Mouse (Mus musculus) limb, embryonic 15.5 days (tissue): Measurements from ENCODE around the gene Trim62. TPM values are rescaled to one million over a fixed set of nuclear protein-coding genes. Genes with fewer than 3 reads are reported as not detected.

Experiments
- ATAC-seq: fragments of 200-750 bp; cut with Nextera tagmentation; 2 replicates; pipeline ENCODE4 v1.8.0; 2017; ENCODE audit warnings: low read depth, moderate TSS enrichment; ENCODE audit not compliant: insufficient number of reproducible peaks, low FRiP score, low TSS enrichment
- H3K27ac ChIP-seq: fragments of 300-500 bp; sonication (generic); 2 replicates; pipeline ENCODE4 v1.5.1; 2015; ENCODE audit warnings: moderate library complexity, mild to moderate bottlenecking, inconsistent platforms
- H3K27me3 ChIP-seq: fragments of 300-500 bp; sonication (generic); 2 replicates; pipeline ENCODE4 v1.6.1; 2015; ENCODE audit warnings: inconsistent platforms
- H3K36me3 ChIP-seq: fragments of 300-500 bp; sonication (generic); 2 replicates; pipeline ENCODE4 v1.6.1; 2015; ENCODE audit warnings: inconsistent platforms
- H3K4me1 ChIP-seq: fragments of 300-500 bp; sonication (generic); 2 replicates; pipeline ENCODE4 v1.6.1; 2015; ENCODE audit warnings: inconsistent platforms
- H3K4me2 ChIP-seq: fragments of 300-500 bp; sonication (generic); 2 replicates; pipeline ENCODE4 v1.6.1; 2015; ENCODE audit warnings: mild to moderate bottlenecking, inconsistent platforms
- H3K4me3 ChIP-seq: fragments of 300-500 bp; sonication (generic); 2 replicates; pipeline ENCODE4 v1.5.1; 2015; ENCODE audit warnings: mild to moderate bottlenecking, inconsistent platforms
- H3K9ac ChIP-seq: fragments of 300-500 bp; sonication (generic); 2 replicates; pipeline ENCODE4 v1.6.1; 2015; ENCODE audit warnings: inconsistent platforms
- H3K9me3 ChIP-seq: fragments of 300-500 bp; sonication (generic); 2 replicates; pipeline ENCODE4 v1.6.1; 2016; ENCODE audit warnings: inconsistent platforms
- WGBS: fragments of 180-500 bp; shearing (Covaris S2); methylation state at CpG from one replicate; pipeline ENCODE4 v1.1.7; 2015; 5-methylcytosine and 5-hydroxymethylcytosine counted together
- polyA plus RNA-seq: library from polyadenylated mRNA; unstranded; fragments of >200 nt; fragmentation: Nextera tagmentation; extraction: Ambion mirVana; gene quantifications from 2 replicates; pipeline ENCODE4 v1.2.1, GENCODE M21; 2015

Gene Trim62
- 5.5 and 5.7 TPM in 2 replicates for polyA plus RNA-seq

GRCm38 (mm10) chr4:128883379-128883781 lies at the start of gene Trim62:
Trim62 (plus strand) TSS chr4:128883580.
- H3K27me3 ChIP-seq, result no peaks in the 10 kb centered on the region
- peaks cover 6% of the 10 kb centered on the region; the same call in 1 of the 2 replicates for H3K36me3 ChIP-seq
- peak within 1 kb of the TSS; percentile 86 for H3K4me3 ChIP-seq
- H3K9me3 ChIP-seq, result no peaks in the 10 kb centered on the region
- H3K9ac ChIP-seq, result peak within 1 kb of the TSS; percentile 62
- H3K4me2 ChIP-seq, result peak within 1 kb of the TSS; percentile 97
- peak within 1 kb of the TSS; percentile 55 for H3K27ac ChIP-seq
- peaks cover 40% of the 10 kb centered on the region for H3K4me1 ChIP-seq
- WGBS, result under 1% methylated on average over 33 of the region's 37 CpGs
- peak; percentile 53; the same call in 1 of the 2 replicates for ATAC-seq

GRCm38 (mm10) chr4:128838202-128838601 lies 45.2 kb upstream of the Trim62 start:
- Histone ChIP-seq H3K4me3 (no peak overlapping the region), H3K9ac (no peak overlapping the region), H3K27ac (no peak overlapping the region), H3K27me3 (no peaks in the 10 kb centered on the region), H3K4me1 (peaks cover 32% of the 10 kb centered on the region), H3K36me3 (no peaks in the 10 kb centered on the region), H3K4me2 (no peak overlapping the region), H3K9me3 (no peaks in the 10 kb centered on the region)
- 39% methylated on average over 5 of the region's 5 CpGs for WGBS
- ATAC-seq, result no peak

DNA sequence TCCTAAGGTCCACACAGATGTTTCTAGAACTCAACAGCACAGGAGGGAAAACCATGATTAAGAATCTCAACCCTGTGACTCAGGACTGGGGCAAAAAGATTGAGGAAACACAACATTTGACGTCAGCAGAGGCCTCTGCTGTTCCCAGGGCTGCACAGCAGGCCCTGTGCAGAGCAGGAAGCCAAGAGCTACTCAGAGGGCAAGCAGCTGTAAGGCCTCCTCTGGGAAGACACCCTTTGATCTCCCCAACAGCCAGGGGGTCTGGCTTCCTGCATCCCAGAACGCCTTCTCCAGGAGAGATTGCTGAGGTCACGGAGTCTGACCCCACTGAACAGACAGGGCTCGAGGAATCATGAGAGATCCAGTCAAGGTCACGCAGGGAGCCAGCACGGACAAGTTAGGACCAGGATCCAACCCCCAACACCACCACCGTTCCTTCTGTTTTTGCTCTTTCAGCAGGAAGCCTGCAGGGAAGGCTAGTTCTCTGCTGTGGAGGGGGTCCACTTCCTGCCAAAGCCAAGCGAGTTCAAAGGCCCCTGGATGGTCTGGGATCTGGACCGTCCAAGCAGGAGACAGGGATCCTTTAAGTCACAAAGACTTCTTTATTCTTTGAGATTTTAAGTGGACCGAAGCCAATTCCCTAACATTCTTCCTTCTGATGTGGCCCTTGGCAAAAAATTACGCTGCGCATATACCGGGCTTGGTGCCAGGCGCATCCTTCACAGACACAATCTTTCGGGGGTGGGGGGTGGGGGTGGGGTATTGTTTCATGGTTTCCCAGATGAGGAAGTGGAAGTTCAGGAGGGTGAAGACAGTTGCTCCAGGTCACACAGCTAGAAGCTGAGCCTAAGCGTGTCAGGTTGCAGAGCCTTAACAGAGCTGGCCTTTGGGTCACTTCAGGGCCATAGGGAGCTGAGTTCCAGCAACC lies 43.3 kb upstream of the Trim62 start:
- ATAC-seq, result peak; percentile 53; the same call in 1 of the 2 replicates
- 23% methylated on average over 16 of the region's 16 CpGs for WGBS
- Histone ChIP-seq H3K4me2 (no peak overlapping the region), H3K27ac (peak overlapping the region; percentile 75), H3K36me3 (no peaks in the 10 kb centered on the region), H3K27me3 (no peaks in the 10 kb centered on the region), H3K4me1 (peaks cover 32% of the 10 kb centered on the region), H3K9ac (no peak overlapping the region), H3K9me3 (no peaks in the 10 kb centered on the region), H3K4me3 (no peak overlapping the region)

DNA sequence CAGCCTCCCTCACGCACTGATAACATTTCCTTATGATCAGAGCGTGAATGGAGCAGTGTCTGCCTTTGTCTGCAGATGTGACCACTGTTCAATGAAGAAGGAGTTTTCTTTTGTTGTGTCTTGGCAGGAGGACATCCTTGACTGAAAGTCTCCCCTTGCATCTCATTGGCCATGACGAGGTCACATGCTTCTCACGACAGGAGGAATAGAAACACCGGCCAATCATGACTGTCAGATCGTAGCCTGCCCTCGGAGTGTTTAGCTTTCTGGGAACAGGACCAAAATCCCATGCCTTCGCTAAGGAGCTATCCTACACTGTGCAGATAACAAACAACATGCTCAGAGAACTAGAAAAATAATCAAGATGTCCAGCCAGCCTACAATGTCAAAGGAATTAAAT lies 42.1 kb upstream of the Trim62 start:
- H3K4me1 ChIP-seq, result peaks cover 32% of the 10 kb centered on the region
- H3K4me2 ChIP-seq, result no peak overlapping the region
- H3K9ac ChIP-seq, result no peak overlapping the region
- H3K27ac ChIP-seq, result no peak overlapping the region
- 64% methylated on average over 8 of the region's 8 CpGs for WGBS
- H3K9me3 ChIP-seq, result no peaks in the 10 kb centered on the region
- no peaks in the 10 kb centered on the region for H3K36me3 ChIP-seq
- no peak overlapping the region for H3K4me3 ChIP-seq
- ATAC-seq, result no peak
- H3K27me3 ChIP-seq, result no peaks in the 10 kb centered on the region

DNA sequence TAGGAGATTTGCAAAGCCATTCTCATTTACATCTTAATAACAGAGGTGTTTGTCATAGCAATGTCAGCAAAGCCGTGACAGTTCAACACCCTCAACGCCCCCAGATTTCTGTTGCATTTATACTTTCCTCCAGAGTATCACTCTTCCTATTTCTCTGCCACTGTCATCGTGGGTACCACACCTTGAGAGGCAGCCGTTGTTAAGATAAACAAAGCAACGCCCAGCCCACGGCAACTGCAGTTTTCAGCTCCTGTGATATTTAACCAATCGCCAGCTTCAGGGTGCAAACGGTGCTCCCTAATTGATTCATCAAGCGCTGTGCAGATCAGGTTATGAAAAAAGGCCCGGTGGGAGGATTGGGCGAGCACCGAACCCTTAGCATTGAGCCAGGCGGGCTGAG lies 38.8 kb upstream of the Trim62 start:
- no peaks in the 10 kb centered on the region for H3K36me3 ChIP-seq
- H3K9me3 ChIP-seq, result no peaks in the 10 kb centered on the region
- no peak overlapping the region for H3K9ac ChIP-seq
- H3K4me2 ChIP-seq, result no peak overlapping the region
- 43% methylated on average over 13 of the region's 13 CpGs for WGBS
- no peak overlapping the region for H3K27ac ChIP-seq
- H3K4me3 ChIP-seq, result no peak overlapping the region
- no peaks in the 10 kb centered on the region for H3K27me3 ChIP-seq
- no peak for ATAC-seq
- peaks cover 13% of the 10 kb centered on the region for H3K4me1 ChIP-seq

DNA sequence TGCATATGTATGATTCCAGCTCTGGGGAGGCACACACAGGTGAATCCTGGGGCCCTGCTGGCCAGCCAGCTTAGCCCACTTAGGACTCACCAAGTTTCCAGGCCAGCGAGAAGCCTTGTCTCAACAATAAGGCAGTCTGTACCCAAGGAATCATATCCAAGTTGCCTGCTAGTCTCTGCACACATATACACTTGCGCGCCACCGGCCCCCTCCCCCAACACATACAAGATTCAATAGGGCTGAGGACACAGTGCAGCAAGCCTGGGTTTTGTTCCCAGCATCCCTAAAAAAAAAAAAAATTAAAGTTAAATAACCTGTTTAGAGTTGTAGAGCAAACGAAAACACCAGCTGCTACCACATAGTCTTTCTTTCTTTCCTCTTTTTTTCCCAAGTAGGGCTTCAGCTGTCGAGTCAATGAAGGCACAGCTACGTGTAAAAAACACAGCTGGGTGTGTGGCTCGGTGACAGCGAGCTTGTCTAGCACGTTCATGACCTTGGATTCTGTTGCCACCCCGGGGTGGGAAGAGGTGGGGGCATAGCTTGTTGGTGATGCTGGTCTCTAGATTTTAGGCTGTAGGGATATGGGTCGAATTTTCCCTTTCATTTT lies 37.9 kb upstream of the Trim62 start:
- no peak overlapping the region for H3K9ac ChIP-seq
- peaks cover 4% of the 10 kb centered on the region; the same call in 1 of the 2 replicates for H3K4me1 ChIP-seq
- no peak overlapping the region for H3K4me3 ChIP-seq
- WGBS, result 72% methylated on average over 12 of the region's 12 CpGs
- no peaks in the 10 kb centered on the region for H3K9me3 ChIP-seq
- ATAC-seq, result no peak
- no peak overlapping the region for H3K27ac ChIP-seq
- no peak overlapping the region for H3K4me2 ChIP-seq
- no peaks in the 10 kb centered on the region for H3K36me3 ChIP-seq
- H3K27me3 ChIP-seq, result no peaks in the 10 kb centered on the region

- no peaks in the 10 kb centered on the region for H3K36me3 ChIP-seq
- WGBS, result 88% methylated on average over 3 of the region's 3 CpGs
These were observed 34.4 kb upstream of the Trim62 start for GRCm38 (mm10) chr4:128848961-128849360.

GRCm38 (mm10) chr4:128849686-128850085 lies 33.7 kb upstream of the Trim62 start:
- Histone ChIP-seq H3K4me1 (no peaks in the 10 kb centered on the region), H3K9me3 (no peaks in the 10 kb centered on the region), H3K27me3 (no peaks in the 10 kb centered on the region), H3K4me3 (no peak overlapping the region), H3K27ac (no peak overlapping the region), H3K4me2 (no peak overlapping the region), H3K9ac (no peak overlapping the region), H3K36me3 (no peaks in the 10 kb centered on the region)
- WGBS, result 56% methylated on average over 7 of the region's 7 CpGs
- ATAC-seq, result no peak

More at GRCm38 (mm10) chr4:128848961-128849360, 34.4 kb upstream of the Trim62 start:
- Histone ChIP-seq H3K9me3 (no peaks in the 10 kb centered on the region), H3K4me3 (no peak overlapping the region), H3K27ac (no peak overlapping the region), H3K27me3 (no peaks in the 10 kb centered on the region), H3K4me2 (no peak overlapping the region), H3K4me1 (no peaks in the 10 kb centered on the region), H3K9ac (no peak overlapping the region)
- ATAC-seq, result no peak

- Histone ChIP-seq H3K36me3 (no peaks in the 10 kb centered on the region), H3K9ac (no peak overlapping the region), H3K27ac (no peak overlapping the region), H3K9me3 (no peaks in the 10 kb centered on the region), H3K4me1 (peaks cover 7% of the 10 kb centered on the region), H3K4me2 (no peak overlapping the region), H3K27me3 (no peaks in the 10 kb centered on the region), H3K4me3 (no peak overlapping the region)
- no peak for ATAC-seq
- 85% methylated on average over 12 of the region's 12 CpGs for WGBS
These were observed 31.0 kb upstream of the Trim62 start for GRCm38 (mm10) chr4:128852266-128852887.

DNA sequence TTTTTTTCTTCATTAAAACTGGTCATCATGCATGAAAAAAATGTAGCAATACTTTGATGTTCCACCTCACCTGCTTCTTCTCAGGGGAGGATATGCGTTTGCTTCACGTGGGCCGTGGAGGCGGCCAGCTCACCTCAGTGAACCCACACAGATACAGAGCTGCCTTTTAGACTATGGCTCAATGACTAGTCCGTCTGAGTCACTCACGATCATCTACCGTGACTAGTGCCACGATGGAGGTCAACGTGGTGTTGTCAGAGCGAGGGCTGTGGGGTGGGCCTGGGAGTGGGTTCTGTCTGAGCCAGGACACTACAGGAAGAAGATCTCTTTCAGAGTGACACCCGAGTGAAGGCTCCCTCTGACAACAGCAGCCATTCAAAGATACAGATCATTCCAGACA lies 30.3 kb upstream of the Trim62 start:
- Histone ChIP-seq H3K4me2 (no peak overlapping the region), H3K4me1 (peaks cover 8% of the 10 kb centered on the region), H3K27me3 (no peaks in the 10 kb centered on the region), H3K36me3 (no peaks in the 10 kb centered on the region), H3K4me3 (no peak overlapping the region), H3K9ac (no peak overlapping the region), H3K27ac (no peak overlapping the region), H3K9me3 (no peaks in the 10 kb centered on the region)
- WGBS, result 87% methylated on average over 11 of the region's 11 CpGs
- ATAC-seq, result no peak

- H3K4me1 ChIP-seq, result peaks cover 8% of the 10 kb centered on the region
- no peaks in the 10 kb centered on the region for H3K9me3 ChIP-seq
- H3K36me3 ChIP-seq, result no peaks in the 10 kb centered on the region
- H3K27me3 ChIP-seq, result no peaks in the 10 kb centered on the region
- 57% methylated on average over 4 of the region's 4 CpGs for WGBS
- 0 out of 2 replicates have a peak, but pooled peaks have one; percentile 48 for ATAC-seq
- peak overlapping the region; percentile 23; the same call in 1 of the 2 replicates for H3K27ac ChIP-seq
- no peak overlapping the region for H3K9ac ChIP-seq
- H3K4me3 ChIP-seq, result no peak overlapping the region
- 0 out of 2 replicates have a peak overlapping the region, but pooled peaks have one; percentile 4 for H3K4me2 ChIP-seq
These were observed 27.8 kb upstream of the Trim62 start for GRCm38 (mm10) chr4:128855613-128856040.
